Mouse (Mus musculus) kidney, adult 9 months (tissue): ENCODE measurements around the gene Vmn1r229.

Source experiments
- DNase-seq: peaks from one replicate; pipeline ENCODE4 v3.0.0; 2022

Vmn1r229 gene

DNA sequence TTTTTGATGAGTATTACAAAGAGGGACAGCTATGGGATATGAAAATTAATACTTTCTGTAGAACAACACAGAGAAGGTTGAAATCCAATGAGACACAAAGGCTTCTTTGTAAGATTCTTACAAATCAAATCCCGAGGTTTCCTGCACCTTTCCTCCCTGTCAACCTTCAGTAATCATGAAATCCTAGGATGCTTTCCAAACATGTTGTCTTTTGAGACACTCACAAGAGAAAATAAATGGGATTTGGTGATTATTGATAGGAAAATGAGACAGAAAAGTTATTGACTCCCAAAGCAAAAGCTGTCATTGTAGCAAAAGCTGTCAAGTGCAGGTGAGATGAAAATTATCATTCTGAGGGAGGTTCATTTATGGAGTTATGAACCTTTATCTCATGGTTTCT, at the start of gene Vmn1r229:
TSS of gene Vmn1r229 (plus strand) at position 301 of the 400 bp plus-strand sequence.
- no peak for DNase-seq

- DNase-seq: no peak
Measured at GRCm38 (mm10) chr17:20786057-20786456, 25.3 kb upstream of the Vmn1r229 start, which contains the start of gene Vmn1r228. Gene Vmn1r228, minus strand, starts transcription at chr17:20786157.

- no peak for DNase-seq
Measured at GRCm38 (mm10) chr17:20840144-20840543, 28.8 kb downstream of the Vmn1r229 start, which contains the start of gene Vmn1r230. Gene Vmn1r230, plus strand, starts transcription at chr17:20840444.
